8 mouse cellular contexts compared by ENCODE assay signal in the genomic region with DNA sequence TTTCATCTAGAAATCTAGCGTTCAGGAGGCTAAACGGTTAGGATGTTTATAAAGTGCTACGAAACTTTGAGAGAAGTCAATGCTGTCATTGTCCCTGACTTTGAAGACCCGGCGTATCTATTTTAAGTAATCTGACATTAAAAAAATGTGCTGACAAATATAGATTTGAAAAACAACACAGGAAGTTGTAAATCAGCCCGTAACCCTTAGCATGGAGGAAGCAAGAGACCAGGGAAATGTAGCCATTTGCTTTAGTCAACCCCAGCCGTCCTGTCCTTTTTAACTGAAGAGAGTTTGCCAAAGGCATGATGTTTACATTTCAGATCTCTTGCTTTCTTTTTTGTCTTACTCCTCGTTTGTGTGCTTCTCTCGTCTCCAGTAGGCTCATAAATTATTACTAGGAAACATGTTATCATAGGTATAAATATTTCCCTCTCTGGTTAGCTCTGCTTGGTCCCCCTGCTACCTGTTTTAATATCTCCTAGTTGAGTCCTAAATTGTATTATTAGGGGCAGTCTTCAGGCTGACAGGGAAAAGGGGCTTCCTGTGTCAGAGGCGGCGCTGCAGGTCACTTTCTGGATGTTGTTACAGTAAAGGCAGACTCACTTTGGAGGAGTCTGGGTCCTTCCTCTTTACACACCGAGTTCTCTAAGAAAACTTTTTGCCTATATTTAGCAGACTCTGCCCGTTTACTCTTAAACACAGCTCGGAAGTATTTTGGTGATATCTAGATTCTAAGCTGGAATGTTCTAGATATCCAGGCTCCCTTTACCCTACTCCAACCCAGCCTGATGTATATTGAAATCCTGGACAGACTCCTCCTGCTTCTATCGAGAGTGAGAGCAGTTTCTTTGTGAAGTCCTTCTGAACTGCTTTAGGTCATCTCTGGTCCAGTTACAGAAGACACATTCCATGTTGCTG.
DNase-seq lines count a peak whose midpoint lies in the region; ATAC-seq lines count a peak whose summit lies in the region.

No protein-coding gene starts in this region.

- no peaks in the 10 kb centered on the region for H3K9me3 ChIP-seq in heart, embryonic 12.5 days (replicated peaks)
- no peaks in the 10 kb centered on the region for H3K9me3 ChIP-seq in limb, embryonic 11.5 days (ENCODE audit: control insufficient read depth, low read length)

- DNase-seq in heart, adult 11 months = peak; percentile 68
- DNase-seq in heart, adult 9 months (ENCODE audit: low spot score in 2 of 2) = no peak
- DNase-seq in limb, embryonic 11.5 days (ENCODE audit: low spot score) = no peak
- DNase-seq in natural killer cell, adult 2 months (ENCODE audit: low spot score in 2 of 2) = peak; percentile 7 to 18
- no peak for DNase-seq in left cerebral cortex, adult 9 months (ENCODE audit: low spot score in 2 of 2)
- DNase-seq in left cerebral cortex, adult 18-20 months (ENCODE audit: low spot score in 2 of 2) = no peak
- DNase-seq in adrenal gland, adult 18-20 months (ENCODE audit: low spot score in 2 of 2) = no peak

- ATAC-seq in heart, embryonic 12.5 days (ENCODE audit: insufficient number of reproducible peaks, low FRiP score) = peak; percentile 3; the same call in 1 of the 2 replicates
- no peak for ATAC-seq in limb, embryonic 11.5 days (ENCODE audit: insufficient number of reproducible peaks, low FRiP score, low TSS enrichment, low read depth)

- 32% methylated on average over 15 of the region's 15 CpGs for WGBS in heart, embryonic 12.5 days
- WGBS in limb, embryonic 11.5 days = 26% methylated on average over 15 of the region's 15 CpGs

- no peaks in the 10 kb centered on the region for H3K27me3 ChIP-seq in heart, embryonic 12.5 days (replicated peaks)
- no peaks in the 10 kb centered on the region for H3K27me3 ChIP-seq in limb, embryonic 11.5 days (ENCODE audit: control insufficient read depth, insufficient read depth, low read length)

- no peak overlapping the region for H3K4me3 ChIP-seq in heart, embryonic 12.5 days
- no peak overlapping the region for H3K4me3 ChIP-seq in limb, embryonic 11.5 days (ENCODE audit: low read depth, low read length)

- H3K4me1 ChIP-seq in heart, embryonic 12.5 days (replicated peaks) = peaks cover 24% of the 10 kb centered on the region
- peaks cover 20% of the 10 kb centered on the region for H3K4me1 ChIP-seq in limb, embryonic 11.5 days (ENCODE audit: control insufficient read depth, insufficient read depth, low read length)

- peak overlapping the region; percentile 33; the same call in 1 of the 2 replicates for H3K4me2 ChIP-seq in heart, embryonic 12.5 days
- no peak overlapping the region for H3K4me2 ChIP-seq in limb, embryonic 11.5 days (ENCODE audit: low read depth, severe bottlenecking)

- peak overlapping the region; percentile 86 for H3K27ac ChIP-seq in heart, embryonic 12.5 days (ENCODE audit: poor library complexity, severe bottlenecking)
- H3K27ac ChIP-seq in limb, embryonic 11.5 days (replicated peaks; ENCODE audit: low read depth, low read length) = peak overlapping the region; percentile 36; the same call in 1 of the 2 replicates

- H3K36me3 ChIP-seq in heart, embryonic 12.5 days = no peaks in the 10 kb centered on the region
- no peaks in the 10 kb centered on the region for H3K36me3 ChIP-seq in limb, embryonic 11.5 days (ENCODE audit: control insufficient read depth, insufficient read depth, low read length)

- no peak overlapping the region for H3K9ac ChIP-seq in heart, embryonic 12.5 days
- no peak overlapping the region for H3K9ac ChIP-seq in limb, embryonic 11.5 days (ENCODE audit: low read length)

Comparison
In these comparisons a context has a peak if more than half of its experiments do, and no peak if none do; other contexts are left out.
1. DNase-seq: peak in heart, adult 11 months (single experiment) and natural killer cell, adult 2 months (2 of 2); none in heart, adult 9 months (0 of 2), limb, embryonic 11.5 days (single experiment), left cerebral cortex, adult 9 months (0 of 2), left cerebral cortex, adult 18-20 months (0 of 2) and adrenal gland, adult 18-20 months (0 of 2).